Mouse (Mus musculus): ENCODE measurements around the gene Clpp.

DNA sequence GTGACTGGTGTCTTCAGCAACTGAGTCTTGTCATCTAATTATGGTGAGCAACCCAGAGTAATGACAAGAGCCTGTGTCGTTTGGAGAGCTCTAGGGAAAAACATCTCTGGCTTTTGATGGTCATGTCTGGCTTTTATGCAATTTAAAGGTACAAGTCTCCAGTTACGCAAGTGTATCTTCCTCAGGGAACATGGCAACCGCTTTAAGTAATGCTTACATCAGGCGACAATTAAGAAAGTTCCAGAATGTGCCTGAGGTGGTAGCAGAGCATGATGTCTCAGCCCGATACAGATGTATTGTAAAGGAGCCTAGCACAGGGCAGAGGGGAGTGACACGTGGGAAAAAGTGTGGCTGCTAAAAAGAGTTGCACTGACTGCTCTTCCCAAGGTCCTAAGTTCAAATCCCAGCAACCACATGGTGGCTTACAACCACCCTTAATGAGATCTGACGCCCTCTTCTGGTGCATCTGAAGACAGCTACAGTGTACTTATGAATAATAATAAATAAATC is 1.1 kb upstream of the Clpp start:
- TF ChIP-seq POLR2A (IDR thresholded peaks at IDR 0.05; ENCODE audit: borderline replicate concordance, extremely low read depth, low read depth, low read length) (no peak), CTCF (IDR thresholded peaks at IDR 0.05; ENCODE audit: insufficient read depth, low read length) (no peak)

Measured in lung, adult 2 months (tissue).